Mouse (Mus musculus): Measurements from ENCODE around the gene Meis2. TPM values are rescaled to one million over a fixed set of nuclear protein-coding genes. Genes with fewer than 3 reads are reported as not detected.

Gene Meis2
- total and polyA plus RNA-seq, 3 experiments: 3.1 to 9.8 TPM; not detected in 1

GRCm38 (mm10) chr2:115937896-115938295 lies 127.7 kb downstream of the Meis2 start:
- H3K79me2 ChIP-seq (ENCODE audit: control insufficient read depth, insufficient read depth, low read length, poor library complexity): no peaks in the 10 kb centered on the region
- H3K36me3 ChIP-seq (ENCODE audit: control insufficient read depth in 1 of 2, insufficient read depth in 2 of 2, low read length in 2 of 2): peaks cover 0 to 12% of the 10 kb centered on the region in 2 experiments; a peak in 2 of 4 replicates
- DNase-seq (ENCODE audit: low read depth, low spot score): no peak
- no peak overlapping the region for H3K27ac ChIP-seq (ENCODE audit: control insufficient read depth, low read depth, low read length)
- no peaks in the 10 kb centered on the region for H3K9me3 ChIP-seq (replicated peaks; ENCODE audit: insufficient read depth, low read length)
- H3K9ac ChIP-seq (ENCODE audit: control insufficient read depth, low read depth, low read length, poor library complexity, severe bottlenecking): no peak overlapping the region
- H3K4me1 ChIP-seq (ENCODE audit: control insufficient read depth in 1 of 2, insufficient read depth in 2 of 2, low read length in 2 of 2): peaks cover 7 to 10% of the 10 kb centered on the region in 2 experiments
- H3K27me3 ChIP-seq (ENCODE audit: control insufficient read depth in 1 of 2, insufficient read depth in 2 of 2, low read length in 2 of 2): no peaks in the 10 kb centered on the region
- no peak overlapping the region for H3K4me3 ChIP-seq (ENCODE audit: control insufficient read depth in 1 of 2, insufficient read depth in 1 of 2, low read depth in 2 of 2, low read length in 2 of 2)
- TF ChIP-seq USF2 (IDR thresholded peaks at IDR 0.05; ENCODE audit: borderline replicate concordance in 1 of 2, insufficient read depth in 1 of 2, low read depth in 1 of 2, low read length in 2 of 2): no peak

- Histone ChIP-seq H3K79me2 (ENCODE audit: control insufficient read depth, insufficient read depth, low read length, poor library complexity) (no peaks in the 10 kb centered on the region), H3K4me3 (ENCODE audit: control insufficient read depth in 1 of 2, insufficient read depth in 1 of 2, low read depth in 2 of 2, low read length in 2 of 2) (no peak overlapping the region), H3K4me1 (ENCODE audit: control insufficient read depth in 1 of 2, insufficient read depth in 2 of 2, low read length in 2 of 2) (peaks cover 8 to 14% of the 10 kb centered on the region in 2 experiments), H3K27me3 (ENCODE audit: control insufficient read depth in 1 of 2, insufficient read depth in 2 of 2, low read length in 2 of 2) (no peaks in the 10 kb centered on the region), H3K36me3 (ENCODE audit: control insufficient read depth in 1 of 2, insufficient read depth in 2 of 2, low read length in 2 of 2) (peaks cover 0 to 16% of the 10 kb centered on the region in 2 experiments; a peak in 2 of 4 replicates), H3K27ac (ENCODE audit: control insufficient read depth, low read depth, low read length) (no peak overlapping the region), H3K9me3 (replicated peaks; ENCODE audit: insufficient read depth, low read length) (no peaks in the 10 kb centered on the region), H3K9ac (ENCODE audit: control insufficient read depth, low read depth, low read length, poor library complexity, severe bottlenecking) (no peak overlapping the region)
- no peak for TF ChIP-seq TCF12 (IDR thresholded peaks at IDR 0.05; ENCODE audit: low read depth, low read length)
- no peak for TF ChIP-seq USF2 (IDR thresholded peaks at IDR 0.05; ENCODE audit: borderline replicate concordance in 1 of 2, insufficient read depth in 1 of 2, low read depth in 1 of 2, low read length in 2 of 2)
- TF ChIP-seq HCFC1 (IDR thresholded peaks at IDR 0.05; ENCODE audit: low read depth, low read length): no peak
- no peak for TF ChIP-seq UBTF (IDR thresholded peaks at IDR 0.05; ENCODE audit: borderline replicate concordance, insufficient read depth, low read depth, low read length)
- no peak for TF ChIP-seq NRF1 (IDR thresholded peaks at IDR 0.05; ENCODE audit: insufficient read depth, low read depth, low read length, poor library complexity, severe bottlenecking)
- DNase-seq (ENCODE audit: low read depth, low spot score): no peak
Observed at GRCm38 (mm10) chr2:115936786-115937185, 128.9 kb downstream of the Meis2 start.

- TF ChIP-seq EP300 (IDR thresholded peaks at IDR 0.05; ENCODE audit: low read depth in 1 of 2, low read length in 2 of 2) (peak in 1 of 2 experiments; percentile 41; a peak in 2 of 4 replicates), ZNF384 (IDR thresholded peaks at IDR 0.05; ENCODE audit: low read depth, low read length) (peak; percentile 69; the same call in 1 of the 2 replicates), RCOR1 (IDR thresholded peaks at IDR 0.05; ENCODE audit: low read depth, low read length) (no peak), MAZ (IDR thresholded peaks at IDR 0.05; ENCODE audit: low read depth, low read length) (no peak), GATA1 (IDR thresholded peaks at IDR 0.05; ENCODE audit: low read depth, low read length) (peak; percentile 53; the same call in 1 of the 2 replicates)
- Histone ChIP-seq H3K36me3 (ENCODE audit: control insufficient read depth in 1 of 2, insufficient read depth in 2 of 2, low read length in 2 of 2) (peaks cover 0 to 28% of the 10 kb centered on the region in 2 experiments; a peak in 2 of 4 replicates), H3K27ac (ENCODE audit: control insufficient read depth, low read depth, low read length) (peak overlapping the region; percentile 29; the same call in 1 of the 2 replicates), H3K27me3 (ENCODE audit: control insufficient read depth in 1 of 2, insufficient read depth in 2 of 2, low read length in 2 of 2) (no peaks in the 10 kb centered on the region), H3K4me3 (ENCODE audit: control insufficient read depth in 1 of 2, insufficient read depth in 1 of 2, low read depth in 2 of 2, low read length in 2 of 2) (no peak overlapping the region), H3K79me2 (ENCODE audit: control insufficient read depth, insufficient read depth, low read length, poor library complexity) (no peaks in the 10 kb centered on the region), H3K9me3 (replicated peaks; ENCODE audit: insufficient read depth, low read length) (no peaks in the 10 kb centered on the region), H3K4me1 (ENCODE audit: control insufficient read depth in 1 of 2, insufficient read depth in 2 of 2, low read length in 2 of 2) (peaks cover 14 to 17% of the 10 kb centered on the region in 2 experiments), H3K9ac (ENCODE audit: control insufficient read depth, low read depth, low read length, poor library complexity, severe bottlenecking) (no peak overlapping the region)
- peak; percentile 21 for DNase-seq (ENCODE audit: low read depth, low spot score)
Observed at GRCm38 (mm10) chr2:115934299-115934698, 131.3 kb downstream of the Meis2 start.

Measured in MEL (cell line).